Mouse (Mus musculus): ENCODE measurements around the gene Nos1. TPM values are rescaled to one million over a fixed set of nuclear protein-coding genes. Genes with fewer than 3 reads are reported as not detected.

The Nos1 gene
- total and polyA plus RNA-seq, 2 experiments from 2014 or later, result 0.05 to 0.53 TPM

DNA sequence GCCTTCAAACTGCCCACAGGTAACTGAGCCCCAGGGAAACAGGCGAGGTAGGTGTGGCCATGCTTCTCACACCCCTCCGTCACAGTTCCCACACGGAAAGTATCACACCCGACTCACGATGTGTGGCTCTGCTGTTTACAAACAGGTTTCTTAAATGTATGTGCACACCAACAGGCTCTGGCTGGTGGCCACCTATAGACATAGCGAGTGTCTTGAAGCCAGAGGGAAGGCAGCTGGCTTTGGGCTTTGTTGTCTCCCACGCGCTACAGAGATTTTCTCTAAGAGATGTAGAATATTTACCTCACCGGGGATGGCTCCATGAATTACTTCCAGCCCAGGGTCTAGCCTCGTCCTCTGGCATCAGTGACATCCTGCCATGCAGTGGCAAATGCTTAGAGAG lies 118.5 kb downstream of the Nos1 start:
- Histone ChIP-seq H3K4me2 (ENCODE audit: low read depth, low read length) (no peak overlapping the region), H3K9me3 (replicated peaks; ENCODE audit: control insufficient read depth, low read length) (no peaks in the 10 kb centered on the region), H3K27ac (ENCODE audit: low read depth) (no peak overlapping the region), H3K27me3 (ENCODE audit: control insufficient read depth, insufficient read depth, low read length) (no peaks in the 10 kb centered on the region), H3K4me1 (ENCODE audit: control insufficient read depth, insufficient read depth) (no peaks in the 10 kb centered on the region), H3K4me3 (ENCODE audit: low read depth, low read length) (no peak overlapping the region), H3K36me3 (replicated peaks; ENCODE audit: control insufficient read depth, insufficient read depth, low read length) (no peaks in the 10 kb centered on the region), H3K9ac (replicated peaks; ENCODE audit: low read depth, low read length) (no peak overlapping the region)
- TF ChIP-seq EP300 (IDR thresholded peaks at IDR 0.05; ENCODE audit: low read depth), result no peak
- no peak for TF ChIP-seq CTCF (IDR thresholded peaks at IDR 0.05; ENCODE audit: low read depth)
- DNase-seq (ENCODE audit: low spot score) (no peak), ATAC-seq (ENCODE audit: insufficient read depth, low read depth) (no peak)
- 70% methylated on average over 10 of the region's 10 CpGs for WGBS

- TF ChIP-seq EP300 (IDR thresholded peaks at IDR 0.05; ENCODE audit: low read depth) (no peak), CTCF (IDR thresholded peaks at IDR 0.05; ENCODE audit: low read depth) (no peak)
- no peak for ATAC-seq (ENCODE audit: insufficient read depth, low read depth)
- no peak overlapping the region for H3K27ac ChIP-seq (ENCODE audit: low read depth)
- DNase-seq (ENCODE audit: low spot score), result no peak
- no peak overlapping the region for H3K4me3 ChIP-seq (ENCODE audit: low read depth, low read length)
- no peaks in the 10 kb centered on the region for H3K9me3 ChIP-seq (replicated peaks; ENCODE audit: control insufficient read depth, low read length)
- H3K27me3 ChIP-seq (ENCODE audit: control insufficient read depth, insufficient read depth, low read length), result no peaks in the 10 kb centered on the region
- no peak overlapping the region for H3K9ac ChIP-seq (replicated peaks; ENCODE audit: low read depth, low read length)
- WGBS, result 29% methylated on average over 13 of the region's 13 CpGs
- H3K36me3 ChIP-seq (replicated peaks; ENCODE audit: control insufficient read depth, insufficient read depth, low read length), result no peaks in the 10 kb centered on the region
- no peak overlapping the region for H3K4me2 ChIP-seq (ENCODE audit: low read depth, low read length)
- H3K4me1 ChIP-seq (ENCODE audit: control insufficient read depth, insufficient read depth), result no peaks in the 10 kb centered on the region
Observed at GRCm38 (mm10) chr5:117900921-117901705, 120.3 kb downstream of the Nos1 start.

DNA sequence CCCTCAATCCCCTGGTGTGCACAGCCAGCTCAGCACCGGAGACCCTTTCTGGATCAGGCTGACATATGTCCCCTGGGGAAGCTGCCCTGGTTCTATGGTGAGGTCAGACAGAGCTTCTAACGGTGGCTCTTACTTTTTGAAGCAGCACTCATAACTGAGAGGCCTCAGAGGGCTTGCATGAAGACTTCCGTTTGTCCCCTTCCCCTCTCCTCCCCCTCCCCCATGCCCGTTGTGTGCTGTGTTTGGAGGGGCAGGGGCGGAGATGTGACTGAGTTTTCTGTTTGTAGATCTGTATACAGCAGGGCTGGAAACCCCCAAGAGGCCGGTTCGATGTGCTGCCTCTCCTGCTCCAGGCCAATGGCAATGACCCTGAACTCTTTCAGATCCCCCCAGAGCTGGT lies 122.7 kb downstream of the Nos1 start:
- H3K4me2 ChIP-seq (ENCODE audit: low read depth, low read length), result no peak overlapping the region
- H3K27ac ChIP-seq (ENCODE audit: low read depth), result no peak overlapping the region
- H3K9ac ChIP-seq (replicated peaks; ENCODE audit: low read depth, low read length), result no peak overlapping the region
- no peak for TF ChIP-seq CTCF (IDR thresholded peaks at IDR 0.05; ENCODE audit: low read depth)
- no peak for TF ChIP-seq EP300 (IDR thresholded peaks at IDR 0.05; ENCODE audit: low read depth)
- H3K36me3 ChIP-seq (replicated peaks; ENCODE audit: control insufficient read depth, insufficient read depth, low read length), result no peaks in the 10 kb centered on the region
- no peaks in the 10 kb centered on the region for H3K4me1 ChIP-seq (ENCODE audit: control insufficient read depth, insufficient read depth)
- DNase-seq (ENCODE audit: low spot score) (no peak), ATAC-seq (ENCODE audit: insufficient read depth, low read depth) (no peak)
- no peak overlapping the region for H3K4me3 ChIP-seq (ENCODE audit: low read depth, low read length)
- WGBS, result 43% methylated on average over 7 of the region's 7 CpGs
- no peaks in the 10 kb centered on the region for H3K9me3 ChIP-seq (replicated peaks; ENCODE audit: control insufficient read depth, low read length)
- no peaks in the 10 kb centered on the region for H3K27me3 ChIP-seq (ENCODE audit: control insufficient read depth, insufficient read depth, low read length)

DNA sequence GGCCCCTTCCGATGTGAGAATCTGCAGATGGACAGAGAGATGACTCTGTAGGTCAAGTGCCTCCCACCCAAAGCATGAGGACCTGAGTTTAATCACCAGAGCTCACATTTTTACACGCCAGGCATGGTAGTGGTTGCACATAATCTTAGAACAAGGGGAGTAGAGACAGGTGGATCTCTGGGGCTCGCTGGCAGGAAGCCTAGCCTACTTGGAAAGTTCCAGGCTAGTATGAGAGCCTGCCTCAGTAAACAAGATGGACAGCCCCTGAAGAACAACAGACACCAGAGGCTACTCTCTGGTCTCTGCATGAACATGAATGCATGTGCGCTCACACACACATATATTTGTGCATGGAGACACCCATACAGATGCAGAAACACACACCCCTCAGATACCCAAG lies 124.9 kb downstream of the Nos1 start:
- no peak overlapping the region for H3K4me2 ChIP-seq (ENCODE audit: low read depth, low read length)
- 73% methylated on average over 4 of the region's 4 CpGs for WGBS
- no peaks in the 10 kb centered on the region for H3K4me1 ChIP-seq (ENCODE audit: control insufficient read depth, insufficient read depth)
- DNase-seq (ENCODE audit: low spot score), result no peak
- no peak overlapping the region for H3K9ac ChIP-seq (replicated peaks; ENCODE audit: low read depth, low read length)
- no peak overlapping the region for H3K27ac ChIP-seq (ENCODE audit: low read depth)
- H3K36me3 ChIP-seq (replicated peaks; ENCODE audit: control insufficient read depth, insufficient read depth, low read length), result no peaks in the 10 kb centered on the region
- H3K9me3 ChIP-seq (replicated peaks; ENCODE audit: control insufficient read depth, low read length), result no peaks in the 10 kb centered on the region
- no peak overlapping the region for H3K4me3 ChIP-seq (ENCODE audit: low read depth, low read length)
- no peak for ATAC-seq (ENCODE audit: insufficient read depth, low read depth)
- no peak for TF ChIP-seq EP300 (IDR thresholded peaks at IDR 0.05; ENCODE audit: low read depth)
- no peak for TF ChIP-seq CTCF (IDR thresholded peaks at IDR 0.05; ENCODE audit: low read depth)
- H3K27me3 ChIP-seq (ENCODE audit: control insufficient read depth, insufficient read depth, low read length), result no peaks in the 10 kb centered on the region

DNA sequence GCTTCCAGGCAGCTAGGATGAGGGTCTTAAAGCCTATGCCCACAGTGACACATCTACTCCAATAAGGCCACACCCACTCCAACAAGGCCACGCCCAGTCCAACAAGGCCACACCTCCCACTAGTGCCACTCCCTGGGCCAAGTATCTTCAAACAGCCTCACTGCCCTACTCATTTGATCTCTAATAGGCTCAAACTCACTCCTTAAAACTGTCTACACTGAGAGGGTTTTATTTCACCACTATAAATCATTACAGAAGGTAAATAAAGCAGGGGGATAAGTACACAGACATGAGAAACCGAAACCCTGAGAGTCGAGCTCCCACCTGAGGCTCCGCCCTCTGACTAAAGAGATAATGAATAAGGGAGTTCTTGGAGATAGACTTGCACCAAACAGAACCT lies 128.7 kb downstream of the Nos1 start:
- ATAC-seq (ENCODE audit: insufficient read depth, low read depth), result no peak

GRCm38 (mm10) chr5:117916349-117916748 lies 135.5 kb downstream of the Nos1 start:
- WGBS, result 66% methylated on average over 5 of the region's 5 CpGs
- ATAC-seq (ENCODE audit: insufficient read depth, low read depth), result no peak
- Histone ChIP-seq H3K27ac (ENCODE audit: low read depth) (no peak overlapping the region), H3K36me3 (replicated peaks; ENCODE audit: control insufficient read depth, insufficient read depth, low read length) (no peaks in the 10 kb centered on the region), H3K4me3 (ENCODE audit: low read depth, low read length) (no peak overlapping the region), H3K9me3 (replicated peaks; ENCODE audit: control insufficient read depth, low read length) (no peaks in the 10 kb centered on the region), H3K4me2 (ENCODE audit: low read depth, low read length) (no peak overlapping the region), H3K27me3 (ENCODE audit: control insufficient read depth, insufficient read depth, low read length) (no peaks in the 10 kb centered on the region), H3K9ac (replicated peaks; ENCODE audit: low read depth, low read length) (no peak overlapping the region), H3K4me1 (ENCODE audit: control insufficient read depth, insufficient read depth) (no peaks in the 10 kb centered on the region)
- DNase-seq (ENCODE audit: low spot score), result no peak
- TF ChIP-seq EP300 (IDR thresholded peaks at IDR 0.05; ENCODE audit: low read depth) (no peak), CTCF (IDR thresholded peaks at IDR 0.05; ENCODE audit: low read depth) (no peak)

More for the DNA sequence above, 128.7 kb downstream of the Nos1 start:
- no peaks in the 10 kb centered on the region for H3K27me3 ChIP-seq (ENCODE audit: control insufficient read depth, insufficient read depth, low read length)
- H3K4me1 ChIP-seq (ENCODE audit: control insufficient read depth, insufficient read depth), result no peaks in the 10 kb centered on the region
- H3K36me3 ChIP-seq (replicated peaks; ENCODE audit: control insufficient read depth, insufficient read depth, low read length), result no peaks in the 10 kb centered on the region
- TF ChIP-seq CTCF (IDR thresholded peaks at IDR 0.05; ENCODE audit: low read depth) (no peak), EP300 (IDR thresholded peaks at IDR 0.05; ENCODE audit: low read depth) (no peak)
- no peak overlapping the region for H3K9ac ChIP-seq (replicated peaks; ENCODE audit: low read depth, low read length)
- H3K9me3 ChIP-seq (replicated peaks; ENCODE audit: control insufficient read depth, low read length), result no peaks in the 10 kb centered on the region
- 67% methylated on average over 4 of the region's 4 CpGs for WGBS
- no peak for DNase-seq (ENCODE audit: low spot score)
- H3K27ac ChIP-seq (ENCODE audit: low read depth), result no peak overlapping the region
- H3K4me3 ChIP-seq (ENCODE audit: low read depth, low read length), result no peak overlapping the region
- no peak overlapping the region for H3K4me2 ChIP-seq (ENCODE audit: low read depth, low read length)

Measured in heart, postnatal 0 days (tissue).